Mouse (Mus musculus): ENCODE measurements at regions not wholly inside any gene's neighbourhood (a gene's known extent, or its start where the extent isn't known, plus 50 kb on each side); places are given as distances from the start of the nearest gene placed in this dataset.

DNA sequence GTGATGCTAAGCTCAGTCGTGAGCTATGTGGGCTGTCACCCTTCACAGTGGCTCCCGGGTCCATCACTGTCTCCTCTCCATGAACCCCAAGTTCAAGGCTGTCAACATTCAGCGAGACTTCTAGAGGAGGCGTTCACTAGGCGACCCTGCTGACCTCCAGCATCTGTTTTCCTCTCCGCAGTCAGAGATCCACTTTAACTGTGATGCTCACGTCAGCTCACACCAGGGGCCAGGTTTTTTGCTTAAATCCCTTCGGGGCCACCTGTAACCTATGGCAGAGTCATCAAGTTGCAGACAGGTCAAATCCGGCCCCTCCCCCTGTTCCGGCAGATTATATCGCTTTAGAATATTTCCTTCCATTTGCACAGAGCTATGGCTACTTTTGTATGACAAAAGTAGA is 144.3 kb upstream of the Irx6 start:
- DNase-seq: no peak
- TF ChIP-seq POLR2A (IDR thresholded peaks at IDR 0.05; ENCODE audit: borderline replicate concordance, insufficient read depth, low read length) (no peak), CTCF (IDR thresholded peaks at IDR 0.05; ENCODE audit: borderline replicate concordance, insufficient read depth, low read depth, low read length) (no peak)
- Histone ChIP-seq H3K27ac (ENCODE audit: insufficient read depth, low read length) (no peak overlapping the region), H3K4me3 (replicated peaks; ENCODE audit: insufficient read depth, low read depth, low read length) (no peak overlapping the region), H3K27me3 (ENCODE audit: control insufficient read depth, insufficient read depth, low read length) (no peaks in the 10 kb centered on the region), H3K4me1 (ENCODE audit: control insufficient read depth, insufficient read depth, low read length) (no peaks in the 10 kb centered on the region)
- WGBS: 65% methylated on average over 11 of the region's 11 CpGs

DNA sequence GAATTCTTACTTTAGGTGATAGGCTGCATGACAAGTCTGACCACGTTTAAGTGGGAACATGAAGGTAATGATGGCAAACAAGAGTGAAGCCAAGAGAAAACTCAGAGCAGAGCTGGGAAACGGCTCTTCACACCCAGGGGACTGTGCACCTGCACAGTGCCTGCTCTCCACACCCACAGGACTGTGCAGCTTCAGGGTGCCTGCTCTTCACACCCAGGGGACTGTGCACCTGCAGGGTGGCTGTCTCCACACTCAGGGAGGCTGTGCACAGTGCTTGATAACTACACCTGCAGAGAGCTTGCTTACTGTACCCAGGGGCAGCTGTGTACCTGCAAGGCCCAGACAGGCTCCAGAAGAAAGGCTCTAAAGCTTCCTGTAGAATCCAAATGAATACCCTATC is 133.5 kb upstream of the Irx6 start:
- TF ChIP-seq CTCF (IDR thresholded peaks at IDR 0.05; ENCODE audit: borderline replicate concordance, insufficient read depth, low read depth, low read length) (no peak), POLR2A (IDR thresholded peaks at IDR 0.05; ENCODE audit: borderline replicate concordance, insufficient read depth, low read length) (no peak)
- no peak overlapping the region for H3K27ac ChIP-seq (ENCODE audit: insufficient read depth, low read length)
- H3K27me3 ChIP-seq (ENCODE audit: control insufficient read depth, insufficient read depth, low read length): no peaks in the 10 kb centered on the region; the same call in 1 of the 2 replicates
- WGBS: 55% methylated on average over 2 of the region's 2 CpGs
- no peak overlapping the region for H3K4me3 ChIP-seq (replicated peaks; ENCODE audit: insufficient read depth, low read depth, low read length)
- no peak for DNase-seq
- no peaks in the 10 kb centered on the region for H3K4me1 ChIP-seq (ENCODE audit: control insufficient read depth, insufficient read depth, low read length)

DNA sequence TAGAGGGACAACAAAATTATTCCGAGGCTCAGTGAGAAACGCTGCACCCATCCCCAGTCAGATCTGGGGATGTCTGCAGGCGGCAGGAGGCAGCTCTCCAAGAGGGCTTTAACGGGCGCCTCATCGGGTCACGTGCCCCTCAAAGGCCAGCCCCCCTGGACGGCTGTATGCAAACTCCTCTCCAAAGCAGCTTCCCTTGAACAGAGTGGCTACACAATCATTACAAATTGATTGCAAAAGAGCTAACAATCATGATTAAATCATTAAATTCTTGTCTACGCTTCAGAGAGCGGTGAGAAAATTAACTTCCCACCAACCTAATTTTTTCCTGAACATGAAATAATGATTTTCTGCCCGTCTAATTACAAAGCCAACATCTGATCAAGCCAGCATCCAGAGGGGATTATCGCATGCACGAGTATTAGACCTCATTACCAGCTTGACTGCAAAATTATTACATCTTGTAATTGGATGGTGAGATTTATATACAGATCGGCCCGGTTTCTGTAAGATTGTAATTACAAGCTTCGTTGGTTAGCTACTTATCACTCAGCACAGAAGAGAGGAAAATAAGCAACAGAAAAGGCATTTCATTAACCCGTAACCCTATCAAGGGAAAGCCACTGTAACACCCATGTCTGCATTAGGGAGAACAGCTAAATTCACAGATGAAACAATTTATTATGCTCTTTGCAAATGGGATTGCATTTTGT is 128.6 kb upstream of the Irx6 start:
- Histone ChIP-seq H3K27me3 (ENCODE audit: control insufficient read depth, insufficient read depth, low read length) (no peaks in the 10 kb centered on the region; the same call in 1 of the 2 replicates), H3K4me3 (replicated peaks; ENCODE audit: insufficient read depth, low read depth, low read length) (no peak overlapping the region), H3K4me1 (ENCODE audit: control insufficient read depth, insufficient read depth, low read length) (no peaks in the 10 kb centered on the region), H3K27ac (ENCODE audit: insufficient read depth, low read length) (no peak overlapping the region)
- TF ChIP-seq CTCF (IDR thresholded peaks at IDR 0.05; ENCODE audit: borderline replicate concordance, insufficient read depth, low read depth, low read length) (no peak), POLR2A (IDR thresholded peaks at IDR 0.05; ENCODE audit: borderline replicate concordance, insufficient read depth, low read length) (no peak)
- DNase-seq: no peak
- 30% methylated on average over 17 of the region's 17 CpGs for WGBS

DNA sequence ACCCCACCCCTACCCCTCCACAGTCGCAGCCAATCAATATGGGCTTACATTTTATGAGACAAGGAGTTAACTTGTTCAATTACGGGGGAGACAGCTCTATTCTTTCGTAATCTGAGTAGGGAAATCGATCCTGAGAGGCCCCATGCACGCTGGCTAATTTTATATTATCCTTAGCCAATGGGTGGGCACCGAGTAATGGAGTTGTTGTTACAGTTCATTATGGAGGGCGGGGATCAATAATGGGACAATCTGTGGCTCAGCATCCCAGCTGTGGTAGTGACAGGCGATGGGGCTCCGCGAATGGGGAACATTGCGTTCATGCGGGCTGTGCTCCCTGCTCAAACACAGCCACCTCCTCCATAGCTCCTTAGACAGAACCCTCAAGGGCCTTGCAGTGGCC is 118.9 kb upstream of the Irx6 start:
- DNase-seq: no peak
- no peaks in the 10 kb centered on the region for H3K27me3 ChIP-seq (ENCODE audit: control insufficient read depth, insufficient read depth, low read length)
- no peak overlapping the region for H3K27ac ChIP-seq (ENCODE audit: insufficient read depth, low read length)
- WGBS: 65% methylated on average over 12 of the region's 12 CpGs
- H3K4me1 ChIP-seq (ENCODE audit: control insufficient read depth, insufficient read depth, low read length): peaks cover 5% of the 10 kb centered on the region; the same call in 1 of the 2 replicates
- no peak for TF ChIP-seq POLR2A (IDR thresholded peaks at IDR 0.05; ENCODE audit: borderline replicate concordance, insufficient read depth, low read length)
- no peak overlapping the region for H3K4me3 ChIP-seq (replicated peaks; ENCODE audit: insufficient read depth, low read depth, low read length)

DNA sequence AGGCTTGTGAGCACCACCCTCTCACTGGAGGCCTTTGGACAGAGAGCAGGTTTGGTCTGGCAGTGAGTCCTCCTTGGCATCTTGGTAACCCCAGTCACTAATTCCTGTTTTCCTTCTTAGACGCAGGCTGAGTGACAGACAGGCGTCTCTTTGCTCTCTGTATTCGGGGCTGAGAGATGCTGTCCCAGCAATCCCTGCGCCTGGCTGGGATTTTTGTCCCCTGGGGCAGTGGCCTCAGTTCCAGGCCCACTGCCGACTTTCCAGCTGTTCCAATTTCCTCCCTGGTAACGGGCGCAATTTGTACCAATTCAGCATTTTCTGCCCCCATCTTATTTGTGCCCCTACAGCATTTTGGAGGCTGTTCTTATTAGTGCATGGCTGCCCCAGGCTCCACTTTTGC is 118.5 kb upstream of the Irx6 start:
- Histone ChIP-seq H3K27ac (ENCODE audit: insufficient read depth, low read length) (no peak overlapping the region), H3K4me3 (replicated peaks; ENCODE audit: insufficient read depth, low read depth, low read length) (no peak overlapping the region), H3K27me3 (ENCODE audit: control insufficient read depth, insufficient read depth, low read length) (no peaks in the 10 kb centered on the region), H3K4me1 (ENCODE audit: control insufficient read depth, insufficient read depth, low read length) (peaks cover 5% of the 10 kb centered on the region; the same call in 1 of the 2 replicates)
- DNase-seq: peak; percentile 9 to 26
- 18% methylated on average over 7 of the region's 7 CpGs for WGBS
- TF ChIP-seq CTCF (IDR thresholded peaks at IDR 0.05; ENCODE audit: borderline replicate concordance, insufficient read depth, low read depth, low read length) (no peak), POLR2A (IDR thresholded peaks at IDR 0.05; ENCODE audit: borderline replicate concordance, insufficient read depth, low read length) (no peak)

DNA sequence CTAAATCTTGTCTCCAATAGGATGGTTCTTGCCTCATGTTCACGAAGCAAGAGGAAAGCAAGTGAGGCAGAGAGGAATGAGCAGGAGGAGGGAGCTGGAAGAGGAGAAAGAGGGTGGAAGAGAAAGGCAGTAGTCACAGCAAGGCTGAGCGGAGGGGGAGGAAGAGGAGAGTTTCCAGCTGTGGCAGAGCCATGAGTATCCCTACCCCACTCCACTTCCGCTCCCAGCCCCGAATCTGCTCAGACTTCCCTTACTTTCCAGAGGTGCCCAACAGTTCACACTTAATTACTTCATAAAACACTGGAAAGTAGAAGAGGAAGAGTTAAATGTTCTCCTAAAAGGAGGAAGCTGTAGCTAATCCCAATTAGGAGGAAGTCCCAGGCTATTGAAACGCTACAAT is 111.6 kb upstream of the Irx6 start:
- Histone ChIP-seq H3K27ac (ENCODE audit: insufficient read depth, low read length) (no peak overlapping the region), H3K4me1 (ENCODE audit: control insufficient read depth, insufficient read depth, low read length) (no peaks in the 10 kb centered on the region), H3K27me3 (ENCODE audit: control insufficient read depth, insufficient read depth, low read length) (no peaks in the 10 kb centered on the region), H3K4me3 (replicated peaks; ENCODE audit: insufficient read depth, low read depth, low read length) (no peak overlapping the region)
- no peak for DNase-seq
- whole genome bisulfite sequencing: 79% methylated on average over 5 of the region's 5 CpGs
- no peak for TF ChIP-seq POLR2A (IDR thresholded peaks at IDR 0.05; ENCODE audit: borderline replicate concordance, insufficient read depth, low read length)

DNA sequence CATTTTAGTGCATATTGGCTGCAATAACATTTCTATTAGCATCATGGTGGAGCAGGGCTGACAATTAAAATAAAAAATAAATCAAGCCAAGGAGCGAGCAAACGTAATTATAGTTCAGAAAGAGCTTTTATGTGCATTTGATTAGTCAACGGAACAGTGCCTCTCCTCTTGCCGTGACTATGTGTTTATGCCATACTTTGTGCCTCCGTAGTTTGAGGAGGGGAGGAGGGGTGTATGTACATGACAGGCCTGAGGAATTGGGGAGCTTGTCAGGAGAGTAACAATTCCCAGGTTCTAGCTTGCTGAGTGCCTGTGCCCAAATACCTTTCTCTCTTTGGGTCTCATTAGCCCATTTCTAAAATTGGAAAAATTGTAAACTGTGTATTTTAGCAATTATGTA is 111.1 kb upstream of the Irx6 start:
- H3K4me3 ChIP-seq (replicated peaks; ENCODE audit: insufficient read depth, low read depth, low read length): no peak overlapping the region
- WGBS: 76% methylated on average over 5 of the region's 5 CpGs
- DNase-seq: no peak
- no peaks in the 10 kb centered on the region for H3K27me3 ChIP-seq (ENCODE audit: control insufficient read depth, insufficient read depth, low read length)
- TF ChIP-seq POLR2A (IDR thresholded peaks at IDR 0.05; ENCODE audit: borderline replicate concordance, insufficient read depth, low read length) (no peak), CTCF (IDR thresholded peaks at IDR 0.05; ENCODE audit: borderline replicate concordance, insufficient read depth, low read depth, low read length) (no peak)
- H3K4me1 ChIP-seq (ENCODE audit: control insufficient read depth, insufficient read depth, low read length): no peaks in the 10 kb centered on the region
- no peak overlapping the region for H3K27ac ChIP-seq (ENCODE audit: insufficient read depth, low read length)

DNA sequence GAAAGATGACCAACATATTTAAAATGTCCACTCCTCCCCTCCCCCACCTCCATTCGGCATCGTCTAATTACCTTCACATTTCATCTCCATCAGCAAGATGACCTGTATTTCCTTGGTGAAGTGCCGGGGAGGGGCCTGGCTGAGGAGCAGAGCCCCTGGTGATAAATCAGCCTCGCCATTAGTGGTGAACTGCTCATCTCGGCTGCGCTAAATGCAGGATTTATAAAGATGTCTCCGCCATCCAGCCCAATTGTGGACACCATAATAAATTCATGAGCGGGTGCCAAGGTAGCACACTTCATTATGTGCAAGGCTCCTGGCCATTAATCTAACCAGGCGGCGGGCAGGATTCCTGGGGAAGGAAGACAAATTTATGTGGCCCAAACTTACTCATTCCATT is 104.4 kb upstream of the Irx6 start:
- H3K27ac ChIP-seq (ENCODE audit: insufficient read depth, low read length): no peak overlapping the region
- no peak overlapping the region for H3K4me3 ChIP-seq (replicated peaks; ENCODE audit: insufficient read depth, low read depth, low read length)
- H3K4me1 ChIP-seq (ENCODE audit: control insufficient read depth, insufficient read depth, low read length): no peaks in the 10 kb centered on the region
- no peak for DNase-seq
- H3K27me3 ChIP-seq (ENCODE audit: control insufficient read depth, insufficient read depth, low read length): no peaks in the 10 kb centered on the region
- 39% methylated on average over 10 of the region's 10 CpGs for WGBS
- TF ChIP-seq CTCF (IDR thresholded peaks at IDR 0.05; ENCODE audit: borderline replicate concordance, insufficient read depth, low read depth, low read length) (no peak), POLR2A (IDR thresholded peaks at IDR 0.05; ENCODE audit: borderline replicate concordance, insufficient read depth, low read length) (no peak)
